Mouse (Mus musculus): ENCODE data around the gene Actr8.

The Actr8 gene

GRCm38 (mm10) chr14:29978254-29979204, at the start of gene Actr8:
Actr8 (plus strand) TSS chr14:29978337.
- peak; percentile 96 for DNase-seq (ENCODE audit: low read depth)

- peak; percentile 35 for DNase-seq (ENCODE audit: low read depth)
Observed at GRCm38 (mm10) chr14:29928966-29929365, 49.2 kb upstream of the Actr8 start.

GRCm38 (mm10) chr14:29935516-29935915, 42.6 kb upstream of the Actr8 start:
- no peak for DNase-seq (ENCODE audit: low read depth)

DNA sequence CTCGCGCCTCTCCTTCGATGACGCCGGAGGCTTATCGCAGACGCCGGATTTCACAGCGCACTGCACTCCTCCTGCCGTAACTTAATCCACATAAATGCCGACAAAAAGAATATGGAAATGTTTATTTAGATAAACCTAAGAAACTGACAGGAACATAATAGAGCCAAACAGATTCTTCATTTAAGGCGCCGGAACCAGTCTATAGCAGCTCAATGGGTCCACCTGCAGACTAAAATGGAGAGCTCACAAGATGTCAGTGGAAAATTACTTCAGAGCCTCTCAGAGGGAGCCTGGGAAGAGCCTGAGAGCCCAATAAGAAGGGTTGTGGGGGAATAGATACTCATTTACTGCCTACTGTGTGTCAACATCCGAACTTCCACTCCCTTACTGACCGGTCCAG, 40.7 kb upstream of the Actr8 start:
- DNase-seq (ENCODE audit: low read depth), result no peak

- no peak for DNase-seq (ENCODE audit: low read depth)
Observed at GRCm38 (mm10) chr14:29939600-29940312, 38.4 kb upstream of the Actr8 start.

- no peak for DNase-seq (ENCODE audit: low read depth)
Observed at GRCm38 (mm10) chr14:29940313-29940812, 37.8 kb upstream of the Actr8 start.

- peak; percentile 70 for DNase-seq (ENCODE audit: low read depth)
Observed at GRCm38 (mm10) chr14:29940877-29941276, 37.3 kb upstream of the Actr8 start.

- no peak for DNase-seq (ENCODE audit: low read depth)
Observed at GRCm38 (mm10) chr14:29946761-29947309, 31.3 kb upstream of the Actr8 start.

GRCm38 (mm10) chr14:29950805-29951204, 27.3 kb upstream of the Actr8 start:
- DNase-seq (ENCODE audit: low read depth), result no peak

GRCm38 (mm10) chr14:29957393-29957792, 20.7 kb upstream of the Actr8 start:
- DNase-seq (ENCODE audit: low read depth), result no peak

GRCm38 (mm10) chr14:29967611-29968010, 10.5 kb upstream of the Actr8 start:
- DNase-seq (ENCODE audit: low read depth), result peak; percentile 8

- DNase-seq (ENCODE audit: low read depth), result peak; percentile 98
Observed at GRCm38 (mm10) chr14:29968075-29968821, 9.9 kb upstream of the Actr8 start, which contains the start of gene Selenok. Selenok (plus strand) TSS chr14:29968308.

DNA sequence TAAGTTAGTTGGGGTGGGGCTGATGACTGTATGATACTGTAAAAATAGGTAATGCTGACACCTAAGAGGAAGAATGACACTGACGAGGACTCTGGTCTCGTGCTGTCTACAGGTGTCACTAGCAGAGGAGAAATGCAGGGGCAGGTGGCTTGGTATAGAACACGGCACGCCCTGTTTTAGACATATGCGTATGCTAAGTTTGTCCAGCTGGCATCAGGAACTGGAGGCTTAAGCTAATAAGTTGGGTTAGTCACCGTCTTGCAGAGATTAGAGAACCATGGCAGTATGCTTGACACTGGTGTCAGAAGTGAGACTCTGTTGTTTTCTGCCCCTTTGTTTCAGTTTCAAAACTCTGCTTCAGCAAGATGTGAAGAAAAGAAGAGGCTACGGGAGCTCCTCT, 6.7 kb upstream of the Actr8 start:
- no peak for DNase-seq (ENCODE audit: low read depth)

DNA sequence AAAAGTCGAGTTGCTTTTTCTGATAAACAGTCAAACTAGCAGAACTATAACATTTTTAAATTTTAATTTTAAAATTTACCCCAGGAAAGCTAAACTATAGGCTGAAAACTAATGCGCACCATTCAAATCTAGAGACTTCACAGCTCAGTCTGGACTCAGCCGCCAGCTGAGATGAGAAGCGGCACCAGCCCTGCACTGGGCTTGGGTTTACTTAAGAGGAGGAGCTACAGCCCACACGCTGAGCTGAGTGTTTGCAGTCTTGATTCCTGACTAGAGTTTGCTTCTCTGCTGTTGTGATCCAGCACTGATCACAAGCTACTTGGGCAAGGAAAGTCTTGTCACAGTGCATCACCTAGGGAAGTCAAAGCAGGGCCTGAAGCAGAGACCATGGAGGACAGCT, 6.1 kb upstream of the Actr8 start:
- DNase-seq (ENCODE audit: low read depth), result no peak

GRCm38 (mm10) chr14:29976927-29977326, 1.2 kb upstream of the Actr8 start:
- no peak for DNase-seq (ENCODE audit: low read depth)

GRCm38 (mm10) chr14:29980447-29981205, 2.5 kb downstream of the Actr8 start:
- DNase-seq (ENCODE audit: low read depth), result peak; percentile 52

DNA sequence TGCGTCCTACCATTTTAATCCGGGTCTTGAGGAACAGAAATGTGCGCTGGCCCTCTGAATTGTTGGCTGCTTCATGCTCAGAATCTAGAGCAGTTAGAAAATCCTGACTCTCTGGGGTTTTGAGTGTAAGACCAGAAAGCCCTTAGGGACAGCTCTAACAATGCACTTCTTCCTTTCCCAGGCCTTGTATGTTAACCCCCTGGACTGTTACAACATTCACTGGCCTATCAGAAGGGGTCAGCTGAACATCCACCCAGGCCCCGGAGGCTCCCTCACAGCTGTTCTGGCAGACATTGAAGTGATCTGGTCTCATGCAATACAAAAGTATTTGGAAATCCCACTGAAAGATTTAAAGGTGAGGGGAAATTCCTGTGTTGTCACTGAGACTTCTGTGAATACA, 8.0 kb downstream of the Actr8 start:
- DNase-seq (ENCODE audit: low read depth), result no peak

DNA sequence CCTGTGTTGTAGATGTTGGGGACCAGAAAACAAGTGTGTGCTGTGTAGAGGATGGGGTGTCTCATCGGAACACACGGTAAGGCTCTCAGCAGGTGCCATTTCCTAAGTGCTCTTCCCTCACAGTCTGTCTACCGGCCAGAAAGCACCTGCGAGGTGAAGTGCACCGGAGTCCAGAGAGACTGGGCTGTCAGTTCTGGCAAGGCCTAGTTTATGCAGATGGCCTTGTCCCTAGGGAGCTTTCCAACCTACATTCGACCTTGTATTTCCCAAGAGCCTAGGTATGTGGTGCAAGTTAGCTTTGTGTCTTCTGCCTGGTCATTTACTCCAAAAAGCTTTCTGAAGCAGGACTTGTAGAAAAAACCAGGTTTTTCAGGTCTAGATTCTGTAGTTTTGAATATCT, 9.1 kb downstream of the Actr8 start:
- DNase-seq (ENCODE audit: low read depth), result no peak

- DNase-seq (ENCODE audit: low read depth), result no peak
Observed at GRCm38 (mm10) chr14:29987739-29988138, 9.6 kb downstream of the Actr8 start.

DNA sequence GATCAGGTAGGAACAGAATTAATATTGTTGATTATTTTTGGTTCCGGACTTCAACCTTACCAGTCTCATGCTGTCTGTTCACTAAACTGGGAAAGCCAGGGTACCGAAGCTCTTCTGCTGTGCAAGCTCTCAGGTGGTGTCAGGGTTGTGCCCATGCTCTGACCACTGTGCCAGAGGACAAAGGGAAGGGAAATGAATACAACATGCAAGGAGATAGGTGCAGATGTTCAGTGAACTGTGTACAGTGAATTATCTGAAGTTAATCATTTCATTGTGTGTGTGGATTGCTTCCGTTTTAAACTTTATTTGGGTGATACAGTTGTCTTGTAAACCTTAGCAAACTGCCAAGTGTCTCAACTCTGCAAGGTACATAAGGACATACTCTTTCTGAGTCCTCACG, 10.2 kb downstream of the Actr8 start:
- no peak for DNase-seq (ENCODE audit: low read depth)

DNA sequence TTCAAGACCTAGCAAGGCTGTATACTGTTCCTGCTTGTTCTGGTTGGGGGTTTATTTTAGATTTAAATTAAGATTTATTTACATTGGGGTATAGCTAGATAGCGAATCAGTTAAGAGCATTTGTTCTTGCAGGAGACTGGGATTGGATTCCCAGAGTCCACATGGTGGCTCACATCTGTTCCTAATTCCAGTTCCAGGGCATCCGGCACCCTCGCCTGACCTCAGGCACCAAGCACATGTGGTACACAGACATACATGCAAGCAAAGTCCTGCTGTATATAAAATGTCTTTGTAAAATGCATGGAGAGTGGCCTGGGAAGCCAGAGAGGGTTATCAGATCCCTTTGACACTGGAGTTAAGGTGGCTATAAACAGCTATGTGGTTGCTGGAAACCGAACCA, 16.8 kb downstream of the Actr8 start:
- no peak for DNase-seq (ENCODE audit: low read depth)

Data from NIH3T3 (cell line).